Mouse (Mus musculus): ENCODE measurements at regions not wholly inside any gene's neighbourhood (a gene's known extent, or its start where the extent isn't known, plus 50 kb on each side); places are given as distances from the start of the nearest gene placed in this dataset.

GRCm38 (mm10) chrX:111052943-111053342 is 57.3 kb upstream of the Cylc1 start:
- TF ChIP-seq POLR2A (IDR thresholded peaks at IDR 0.05; ENCODE audit: borderline replicate concordance, extremely low read depth, insufficient read depth, insufficient read length, poor library complexity, severe bottlenecking) (no peak), CTCF (IDR thresholded peaks at IDR 0.05; ENCODE audit: borderline replicate concordance, extremely low read depth, insufficient read depth, insufficient read length) (0 out of 2 replicates have a peak, but pooled peaks have one; percentile 25)

Measured in brain, embryonic 14.5 days (tissue).